Mouse (Mus musculus): ENCODE results near the gene Pphln1. TPM values are rescaled to one million over a fixed set of nuclear protein-coding genes. Genes with fewer than 3 reads are reported as not detected.

Pphln1 gene
- polyA plus RNA-seq, 1 experiment from 2014 or later, result 52.1 TPM

- Histone ChIP-seq H3K9ac (peak overlapping the region; percentile 89), H3K9me3 (replicated peaks) (no peaks in the 10 kb centered on the region), H3K27me3 (replicated peaks) (no peaks in the 10 kb centered on the region), H3K4me2 (peak overlapping the region; percentile 80), H3K36me3 (peaks cover 10% of the 10 kb centered on the region), H3K4me1 (replicated peaks) (peaks cover 31% of the 10 kb centered on the region), H3K4me3 (peak overlapping the region; percentile 85), H3K27ac (ENCODE audit: poor library complexity, severe bottlenecking) (peak overlapping the region; percentile 80; the same call in 1 of the 2 replicates)
- 3% methylated on average over 36 of the region's 36 CpGs for WGBS
- no peak for ATAC-seq (ENCODE audit: insufficient number of reproducible peaks, low FRiP score)
Observed at GRCm38 (mm10) chr15:93398699-93399540, 770 bp downstream of the Pphln1 start.

GRCm38 (mm10) chr15:93401446-93401845 is 3.3 kb downstream of the Pphln1 start:
- no peak for ATAC-seq (ENCODE audit: insufficient number of reproducible peaks, low FRiP score)
- Histone ChIP-seq H3K4me3 (no peak overlapping the region), H3K27me3 (replicated peaks) (no peaks in the 10 kb centered on the region), H3K27ac (ENCODE audit: poor library complexity, severe bottlenecking) (no peak overlapping the region), H3K9ac (no peak overlapping the region), H3K4me2 (no peak overlapping the region), H3K4me1 (replicated peaks) (peaks cover 31% of the 10 kb centered on the region), H3K9me3 (replicated peaks) (no peaks in the 10 kb centered on the region), H3K36me3 (peaks cover 2% of the 10 kb centered on the region; the same call in 1 of the 2 replicates)
- WGBS, result 49% methylated on average over 4 of the region's 4 CpGs

GRCm38 (mm10) chr15:93402730-93403129 is 4.6 kb downstream of the Pphln1 start:
- no peak for ATAC-seq (ENCODE audit: insufficient number of reproducible peaks, low FRiP score)
- 93% methylated on average over 2 of the region's 2 CpGs for WGBS
- H3K27me3 ChIP-seq (replicated peaks), result no peaks in the 10 kb centered on the region
- no peak overlapping the region for H3K4me3 ChIP-seq
- no peak overlapping the region for H3K4me2 ChIP-seq
- peaks cover 3% of the 10 kb centered on the region; the same call in 1 of the 2 replicates for H3K36me3 ChIP-seq
- no peaks in the 10 kb centered on the region for H3K9me3 ChIP-seq (replicated peaks)
- H3K27ac ChIP-seq (ENCODE audit: poor library complexity, severe bottlenecking), result no peak overlapping the region
- H3K4me1 ChIP-seq (replicated peaks), result peaks cover 23% of the 10 kb centered on the region
- H3K9ac ChIP-seq, result no peak overlapping the region

GRCm38 (mm10) chr15:93404849-93405248 is 6.7 kb downstream of the Pphln1 start:
- Histone ChIP-seq H3K4me2 (no peak overlapping the region), H3K4me1 (replicated peaks) (peaks cover 14% of the 10 kb centered on the region), H3K36me3 (peaks cover 3% of the 10 kb centered on the region; the same call in 1 of the 2 replicates), H3K4me3 (no peak overlapping the region), H3K9me3 (replicated peaks) (no peaks in the 10 kb centered on the region), H3K27me3 (replicated peaks) (no peaks in the 10 kb centered on the region), H3K9ac (no peak overlapping the region), H3K27ac (ENCODE audit: poor library complexity, severe bottlenecking) (no peak overlapping the region)
- no peak for ATAC-seq (ENCODE audit: insufficient number of reproducible peaks, low FRiP score)

- Histone ChIP-seq H3K27ac (ENCODE audit: poor library complexity, severe bottlenecking) (no peak overlapping the region), H3K4me2 (no peak overlapping the region), H3K4me1 (replicated peaks) (peaks cover 9% of the 10 kb centered on the region), H3K27me3 (replicated peaks) (no peaks in the 10 kb centered on the region), H3K36me3 (peaks cover 5% of the 10 kb centered on the region), H3K4me3 (no peak overlapping the region), H3K9ac (no peak overlapping the region), H3K9me3 (replicated peaks) (no peaks in the 10 kb centered on the region)
- WGBS, result 87% methylated on average over 7 of the region's 7 CpGs
- no peak for ATAC-seq (ENCODE audit: insufficient number of reproducible peaks, low FRiP score)
Observed at GRCm38 (mm10) chr15:93405446-93405986, 7.4 kb downstream of the Pphln1 start.

- no peak overlapping the region for H3K9ac ChIP-seq
- H3K36me3 ChIP-seq, result peaks cover 14% of the 10 kb centered on the region
- H3K9me3 ChIP-seq (replicated peaks), result no peaks in the 10 kb centered on the region
- WGBS, result 89% methylated on average over 5 of the region's 5 CpGs
- H3K4me1 ChIP-seq (replicated peaks), result peaks cover 4% of the 10 kb centered on the region
- H3K4me2 ChIP-seq, result no peak overlapping the region
- H3K27me3 ChIP-seq (replicated peaks), result no peaks in the 10 kb centered on the region
- ATAC-seq (ENCODE audit: insufficient number of reproducible peaks, low FRiP score), result no peak
- no peak overlapping the region for H3K4me3 ChIP-seq
- no peak overlapping the region for H3K27ac ChIP-seq (ENCODE audit: poor library complexity, severe bottlenecking)
Observed at GRCm38 (mm10) chr15:93406492-93406891, 8.3 kb downstream of the Pphln1 start.

- 96% methylated on average over 3 of the region's 3 CpGs for WGBS
- peaks cover 31% of the 10 kb centered on the region for H3K36me3 ChIP-seq
Observed at GRCm38 (mm10) chr15:93412445-93412844, 14.3 kb downstream of the Pphln1 start.

GRCm38 (mm10) chr15:93414456-93414855 is 16.3 kb downstream of the Pphln1 start:
- Histone ChIP-seq H3K27ac (ENCODE audit: poor library complexity, severe bottlenecking) (no peak overlapping the region), H3K4me2 (no peak overlapping the region), H3K4me1 (replicated peaks) (no peaks in the 10 kb centered on the region), H3K27me3 (replicated peaks) (no peaks in the 10 kb centered on the region), H3K9me3 (replicated peaks) (no peaks in the 10 kb centered on the region), H3K9ac (no peak overlapping the region), H3K36me3 (peaks cover 31% of the 10 kb centered on the region), H3K4me3 (no peak overlapping the region)
- ATAC-seq (ENCODE audit: insufficient number of reproducible peaks, low FRiP score), result no peak
- WGBS, result 94% methylated on average over 9 of the region's 9 CpGs

More at GRCm38 (mm10) chr15:93412445-93412844, 14.3 kb downstream of the Pphln1 start:
- H3K9me3 ChIP-seq (replicated peaks), result no peaks in the 10 kb centered on the region
- no peak overlapping the region for H3K9ac ChIP-seq
- no peak overlapping the region for H3K27ac ChIP-seq (ENCODE audit: poor library complexity, severe bottlenecking)
- no peaks in the 10 kb centered on the region for H3K4me1 ChIP-seq (replicated peaks)
- H3K4me3 ChIP-seq, result no peak overlapping the region
- H3K27me3 ChIP-seq (replicated peaks), result no peaks in the 10 kb centered on the region
- H3K4me2 ChIP-seq, result no peak overlapping the region
- no peak for ATAC-seq (ENCODE audit: insufficient number of reproducible peaks, low FRiP score)

- H3K9me3 ChIP-seq (replicated peaks), result no peaks in the 10 kb centered on the region
- H3K4me1 ChIP-seq (replicated peaks), result no peaks in the 10 kb centered on the region
- no peak overlapping the region for H3K4me3 ChIP-seq
- no peak overlapping the region for H3K9ac ChIP-seq
- no peaks in the 10 kb centered on the region for H3K27me3 ChIP-seq (replicated peaks)
- no peak overlapping the region for H3K4me2 ChIP-seq
- H3K36me3 ChIP-seq, result peaks cover 32% of the 10 kb centered on the region
- no peak for ATAC-seq (ENCODE audit: insufficient number of reproducible peaks, low FRiP score)
- H3K27ac ChIP-seq (ENCODE audit: poor library complexity, severe bottlenecking), result no peak overlapping the region
- 78% methylated on average over 6 of the region's 6 CpGs for WGBS
Observed at GRCm38 (mm10) chr15:93416300-93416699, 18.1 kb downstream of the Pphln1 start.

- ATAC-seq (ENCODE audit: insufficient number of reproducible peaks, low FRiP score), result no peak
- no peak overlapping the region for H3K9ac ChIP-seq
- H3K27ac ChIP-seq (ENCODE audit: poor library complexity, severe bottlenecking), result no peak overlapping the region
- H3K4me1 ChIP-seq (replicated peaks), result no peaks in the 10 kb centered on the region
- no peaks in the 10 kb centered on the region for H3K27me3 ChIP-seq (replicated peaks)
- no peaks in the 10 kb centered on the region for H3K9me3 ChIP-seq (replicated peaks)
- 83% methylated on average over 7 of the region's 7 CpGs for WGBS
- no peak overlapping the region for H3K4me3 ChIP-seq
- peaks cover 38% of the 10 kb centered on the region for H3K36me3 ChIP-seq
- no peak overlapping the region for H3K4me2 ChIP-seq
Observed at GRCm38 (mm10) chr15:93420596-93420995, 22.4 kb downstream of the Pphln1 start.

GRCm38 (mm10) chr15:93422537-93422936 is 24.4 kb downstream of the Pphln1 start:
- ATAC-seq (ENCODE audit: insufficient number of reproducible peaks, low FRiP score), result no peak
- H3K9ac ChIP-seq, result no peak overlapping the region
- H3K9me3 ChIP-seq (replicated peaks), result no peaks in the 10 kb centered on the region
- H3K27ac ChIP-seq (ENCODE audit: poor library complexity, severe bottlenecking), result no peak overlapping the region
- H3K4me3 ChIP-seq, result no peak overlapping the region
- H3K4me2 ChIP-seq, result no peak overlapping the region
- H3K27me3 ChIP-seq (replicated peaks), result no peaks in the 10 kb centered on the region
- H3K4me1 ChIP-seq (replicated peaks), result no peaks in the 10 kb centered on the region
- peaks cover 38% of the 10 kb centered on the region for H3K36me3 ChIP-seq
- 90% methylated on average over 1 of the region's 1 CpGs for WGBS

All from heart, embryonic 12.5 days (tissue).